Mouse (Mus musculus): ENCODE data around the gene Olfr1275. TPM values are rescaled to one million over a fixed set of nuclear protein-coding genes. Genes with fewer than 3 reads are reported as not detected.

Olfr1275 gene
- not detected in 2 replicates for polyA plus RNA-seq (2015; fragmentation: Nextera tagmentation; extraction: Ambion mirVana)

DNA sequence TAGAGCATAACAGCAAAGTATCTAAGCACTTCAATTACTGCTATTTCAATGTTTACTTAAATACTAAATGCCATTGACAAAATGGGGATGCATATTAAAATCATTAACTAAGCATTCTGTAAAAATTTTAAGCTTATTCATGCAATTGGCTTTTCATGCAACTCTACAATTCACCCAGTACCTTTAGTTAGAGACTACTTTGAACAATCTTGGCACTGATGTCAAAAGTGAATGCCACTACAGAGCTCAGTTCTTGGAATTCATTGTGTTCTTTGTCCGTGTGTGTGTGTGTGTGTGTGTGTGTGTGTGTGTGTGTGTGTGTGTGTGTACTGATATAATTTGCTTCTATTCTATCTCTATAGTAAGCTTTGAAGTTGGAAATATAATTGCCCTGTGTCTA is at the start of gene Olfr1275:
Olfr1275 (minus strand) TSS at position 101 of the 400 bp plus-strand sequence.
- H3K9ac ChIP-seq: no peak within 1 kb of the TSS

DNA sequence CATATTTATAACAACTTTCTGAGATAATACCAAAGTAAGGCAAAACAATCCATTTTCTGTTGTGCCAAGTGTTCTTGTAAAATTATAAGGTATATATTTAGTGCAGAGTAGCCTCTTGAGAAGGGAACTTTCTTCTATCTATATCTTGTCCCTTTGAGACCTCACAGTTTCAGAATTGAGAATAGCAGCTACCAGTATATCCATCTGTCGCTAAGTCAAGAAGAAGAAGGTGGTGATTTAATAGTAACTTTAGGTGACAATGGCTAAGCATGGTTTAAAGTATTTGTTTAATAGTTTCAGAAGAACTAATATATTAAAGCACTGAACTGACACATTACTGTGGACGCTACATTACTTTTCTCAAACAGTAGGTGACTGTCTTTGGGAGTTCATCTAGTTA is 38.9 kb upstream of the Olfr1275 start, which contains the start of gene Olfr1277:
Olfr1277 (minus strand) TSS at position 101 of the 400 bp plus-strand sequence.
- no peak within 1 kb of the TSS for H3K4me3 ChIP-seq
- 89% methylated on average over 2 of the region's 2 CpGs for WGBS
- no peak within 1 kb of the TSS for H3K9ac ChIP-seq
- no peaks in the 10 kb centered on the region for H3K27me3 ChIP-seq
- H3K36me3 ChIP-seq (ENCODE audit: poor library complexity, severe bottlenecking): no peaks in the 10 kb centered on the region
- ATAC-seq: no peak
- no peaks in the 10 kb centered on the region for H3K4me1 ChIP-seq
- H3K27ac ChIP-seq: no peak within 1 kb of the TSS
- H3K4me2 ChIP-seq: no peak within 1 kb of the TSS
- H3K9me3 ChIP-seq (replicated peaks): no peaks in the 10 kb centered on the region

More for the DNA sequence above, at the start of gene Olfr1275:
- Histone ChIP-seq H3K4me2 (no peak within 1 kb of the TSS), H3K27ac (no peak within 1 kb of the TSS), H3K4me1 (no peaks in the 10 kb centered on the region), H3K36me3 (ENCODE audit: poor library complexity, severe bottlenecking) (no peaks in the 10 kb centered on the region), H3K27me3 (no peaks in the 10 kb centered on the region), H3K9me3 (replicated peaks) (no peaks in the 10 kb centered on the region), H3K4me3 (no peak within 1 kb of the TSS)
- no peak for ATAC-seq
- WGBS: 89% methylated on average over 1 of the region's 1 CpGs

DNA sequence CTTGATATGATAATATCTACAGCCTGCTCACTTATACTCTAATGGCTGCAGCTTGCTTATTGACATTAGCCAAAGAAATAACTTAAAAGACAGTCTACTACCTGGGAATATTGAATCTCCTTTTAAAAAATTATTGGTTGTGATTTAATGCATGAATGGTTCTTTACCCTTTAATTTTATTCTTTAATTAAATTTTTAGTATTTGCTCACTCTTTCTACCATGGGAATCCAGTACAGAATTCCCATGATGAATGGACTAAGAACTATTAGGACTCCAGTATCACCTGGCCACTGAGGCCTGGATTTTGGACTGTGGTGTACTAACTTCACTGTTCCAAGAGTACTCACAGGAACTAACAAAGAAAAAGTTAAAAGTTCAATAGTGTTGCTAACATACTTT is 19.1 kb upstream of the Olfr1275 start, which contains the start of gene Olfr1276:
Olfr1276 (plus strand) TSS at position 301 of the 400 bp plus-strand sequence.
- no peak within 1 kb of the TSS for H3K27ac ChIP-seq
- ATAC-seq: no peak
- H3K27me3 ChIP-seq: no peaks in the 10 kb centered on the region
- H3K4me1 ChIP-seq: no peaks in the 10 kb centered on the region
- no peaks in the 10 kb centered on the region for H3K36me3 ChIP-seq (ENCODE audit: poor library complexity, severe bottlenecking)
- H3K9me3 ChIP-seq (replicated peaks): no peaks in the 10 kb centered on the region
- no peak within 1 kb of the TSS for H3K9ac ChIP-seq
- no peak within 1 kb of the TSS for H3K4me3 ChIP-seq
- H3K4me2 ChIP-seq: no peak within 1 kb of the TSS

DNA sequence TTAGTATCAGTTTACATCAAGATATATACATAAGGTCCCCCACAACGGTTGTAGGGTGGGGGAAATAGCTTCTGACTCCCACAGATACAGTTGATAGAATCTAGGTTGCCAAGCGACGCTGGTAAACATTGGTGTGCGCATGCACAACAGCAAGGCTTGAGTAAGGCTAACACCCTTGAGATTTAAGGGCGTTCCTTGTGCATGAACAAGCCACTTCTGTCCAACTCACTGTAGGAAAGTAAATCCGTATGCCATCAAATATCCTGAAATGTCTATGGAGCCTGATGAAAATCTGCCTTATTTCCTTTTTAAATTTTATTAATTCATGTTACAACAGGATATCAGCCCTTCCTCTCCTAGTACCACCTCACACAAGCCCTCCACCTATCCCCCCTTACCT is 5.6 kb downstream of the Olfr1275 start, which contains the start of gene 4930430A15Rik:
4930430A15Rik (minus strand) TSS at position 101 of the 400 bp plus-strand sequence.
- H3K4me1 ChIP-seq: no peaks in the 10 kb centered on the region
- H3K9me3 ChIP-seq (replicated peaks): no peaks in the 10 kb centered on the region
- H3K27ac ChIP-seq: no peak within 1 kb of the TSS
- no peaks in the 10 kb centered on the region for H3K27me3 ChIP-seq
- ATAC-seq: no peak
- 87% methylated on average over 6 of the region's 6 CpGs for WGBS
- no peaks in the 10 kb centered on the region for H3K36me3 ChIP-seq (ENCODE audit: poor library complexity, severe bottlenecking)
- no peak within 1 kb of the TSS for H3K4me2 ChIP-seq
- no peak within 1 kb of the TSS for H3K4me3 ChIP-seq
- H3K9ac ChIP-seq: no peak within 1 kb of the TSS

DNA sequence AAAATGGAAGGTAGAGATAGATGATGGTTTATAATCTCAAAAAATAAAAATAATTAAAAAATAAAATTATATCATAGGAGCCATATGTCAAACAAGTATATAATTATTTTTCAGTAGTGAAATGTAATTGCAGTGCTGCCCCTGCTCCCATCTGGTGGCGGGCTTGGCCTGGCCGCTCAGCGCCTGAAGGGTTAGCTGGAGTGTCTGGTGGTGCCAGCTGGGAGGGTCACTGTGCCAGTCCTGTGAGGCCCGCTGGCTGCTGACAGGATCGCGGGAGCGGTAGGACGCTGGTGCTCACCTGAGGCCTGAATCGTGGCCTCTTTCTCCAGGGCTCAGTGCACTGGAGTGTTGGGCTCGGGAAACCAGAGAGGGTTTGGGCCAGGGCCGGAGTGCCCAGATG is 53.0 kb downstream of the Olfr1275 start:
- H3K27me3 ChIP-seq: no peaks in the 10 kb centered on the region
- H3K9me3 ChIP-seq (replicated peaks): no peaks in the 10 kb centered on the region
- H3K4me2 ChIP-seq: no peak overlapping the region
- no peaks in the 10 kb centered on the region for H3K36me3 ChIP-seq (ENCODE audit: poor library complexity, severe bottlenecking)
- no peak overlapping the region for H3K9ac ChIP-seq
- H3K27ac ChIP-seq: no peak overlapping the region
- no peak overlapping the region for H3K4me3 ChIP-seq
- WGBS: 94% methylated on average over 11 of the region's 11 CpGs
- H3K4me1 ChIP-seq: no peaks in the 10 kb centered on the region
- no peak for ATAC-seq

Other genes starting within 250 kb of the Olfr1275 start
- not detected in 2 replicates for gene Gm13941, start 129.3 kb downstream of the Olfr1275 start, polyA plus RNA-seq (2015; fragmentation: Nextera tagmentation; extraction: Ambion mirVana)
- gene Gm15130, start 82.3 kb downstream of the Olfr1275 start, polyA plus RNA-seq (2015; fragmentation: Nextera tagmentation; extraction: Ambion mirVana): not detected in 2 replicates
- gene 4930430A15Rik, start 5.7 kb downstream of the Olfr1275 start, polyA plus RNA-seq (2015; fragmentation: Nextera tagmentation; extraction: Ambion mirVana): not detected in 2 replicates
- not detected in 2 replicates for gene Olfr1276, start 19.2 kb upstream of the Olfr1275 start, polyA plus RNA-seq (2015; fragmentation: Nextera tagmentation; extraction: Ambion mirVana)
- gene Olfr1277, start 38.8 kb upstream of the Olfr1275 start, polyA plus RNA-seq (2015; fragmentation: Nextera tagmentation; extraction: Ambion mirVana): not detected in 2 replicates
- gene Olfr1278, start 54.9 kb upstream of the Olfr1275 start, polyA plus RNA-seq (2015; fragmentation: Nextera tagmentation; extraction: Ambion mirVana): not detected in 2 replicates
- not detected in 2 replicates for gene Olfr1279, start 65.3 kb upstream of the Olfr1275 start, polyA plus RNA-seq (2015; fragmentation: Nextera tagmentation; extraction: Ambion mirVana)
- gene Olfr1280, start 78.7 kb upstream of the Olfr1275 start, polyA plus RNA-seq (2015; fragmentation: Nextera tagmentation; extraction: Ambion mirVana): not detected in 2 replicates
- gene Olfr1281, start 91.2 kb upstream of the Olfr1275 start, polyA plus RNA-seq (2015; fragmentation: Nextera tagmentation; extraction: Ambion mirVana): not detected in 2 replicates
- not detected in 2 replicates for gene Olfr1282, start 100.8 kb upstream of the Olfr1275 start, polyA plus RNA-seq (2015; fragmentation: Nextera tagmentation; extraction: Ambion mirVana)
- not detected in 2 replicates for gene Olfr1283, start 131.5 kb upstream of the Olfr1275 start, polyA plus RNA-seq (2015; fragmentation: Nextera tagmentation; extraction: Ambion mirVana)
- gene Olfr1284, start 140.2 kb upstream of the Olfr1275 start, polyA plus RNA-seq (2015; fragmentation: Nextera tagmentation; extraction: Ambion mirVana): not detected in 2 replicates
- not detected in 2 replicates for gene Olfr1286, start 187.8 kb upstream of the Olfr1275 start, polyA plus RNA-seq (2015; fragmentation: Nextera tagmentation; extraction: Ambion mirVana)
- not detected in 2 replicates for gene Olfr1287, start 213.9 kb upstream of the Olfr1275 start, polyA plus RNA-seq (2015; fragmentation: Nextera tagmentation; extraction: Ambion mirVana)
- gene Olfr1288, start 238.8 kb upstream of the Olfr1275 start, polyA plus RNA-seq (2015; fragmentation: Nextera tagmentation; extraction: Ambion mirVana): not detected in 2 replicates
- not detected in 2 replicates for gene Olfr1289, start 245.5 kb upstream of the Olfr1275 start, polyA plus RNA-seq (2015; fragmentation: Nextera tagmentation; extraction: Ambion mirVana)